Mouse (Mus musculus): ENCODE measurements around the gene Olfr1428. TPM values are rescaled to one million over a fixed set of nuclear protein-coding genes. Genes with fewer than 3 reads are reported as not detected.

Gene Olfr1428
- polyA plus RNA-seq (2017; shearing (Covaris generic)) = not detected

DNA sequence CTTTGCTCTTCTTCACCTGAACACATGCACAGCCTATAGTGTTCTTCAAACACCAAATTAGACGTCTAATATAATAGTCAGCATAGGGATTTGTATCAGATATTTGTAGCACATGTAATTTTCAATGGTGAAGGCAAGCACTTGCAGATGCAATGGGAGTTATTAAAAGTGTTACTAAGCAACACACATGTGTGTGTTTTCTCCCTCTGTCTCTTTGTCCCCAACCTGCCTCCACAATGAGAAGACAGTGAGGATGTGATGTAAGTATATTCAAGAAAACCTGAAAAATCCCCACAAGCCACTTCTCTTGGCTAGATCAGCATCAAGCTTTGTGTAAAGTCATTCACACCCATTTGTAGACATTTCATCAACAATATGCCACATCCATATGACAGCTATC, at the start of gene Olfr1428:
TSS of gene Olfr1428 (minus strand) at position 101 of the 400 bp plus-strand sequence.

DNA sequence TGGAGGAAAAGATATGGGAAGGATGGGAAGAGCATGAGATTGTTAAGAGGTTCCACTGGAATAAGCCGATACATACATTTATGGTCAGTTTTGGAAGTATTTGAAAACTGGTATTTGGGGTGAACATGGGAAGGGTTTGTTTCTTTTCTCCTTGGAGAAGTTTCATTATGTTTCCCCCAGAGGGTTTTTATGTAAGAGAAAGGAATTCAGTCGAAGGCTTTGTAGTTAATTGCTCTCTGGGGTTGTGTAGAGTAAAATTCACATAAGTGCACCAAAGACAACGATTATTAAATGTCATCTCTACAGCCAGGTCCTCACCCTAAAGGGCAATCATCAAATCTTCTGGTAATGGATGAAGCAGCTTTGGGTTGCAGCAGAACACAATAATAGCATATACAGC, 7.4 kb upstream of the Olfr1428 start, which contains the start of gene Olfr76:
TSS of gene Olfr76 (minus strand) at position 101 of the 400 bp plus-strand sequence.

DNA sequence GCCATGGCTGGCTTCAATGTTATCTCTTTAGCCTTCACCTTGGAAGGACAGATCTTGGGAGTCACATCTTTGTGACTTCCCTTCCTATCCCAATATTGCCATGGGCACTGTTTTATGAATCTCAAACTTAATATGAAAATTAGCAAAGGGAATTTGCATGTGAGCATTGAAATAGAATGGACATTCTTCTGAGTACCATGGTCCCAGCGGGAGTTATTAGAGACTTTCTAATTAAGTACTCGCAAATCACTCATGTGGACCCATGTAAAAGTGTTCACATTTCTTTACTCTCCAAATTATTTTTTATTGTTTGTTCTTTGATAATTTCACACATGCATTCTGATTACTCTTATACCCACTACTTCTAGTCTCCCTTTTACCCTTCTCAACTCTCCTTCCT, 12.5 kb downstream of the Olfr1428 start, which contains the start of gene Olfr1427:
TSS of gene Olfr1427 (minus strand) at position 101 of the 400 bp plus-strand sequence.

DNA sequence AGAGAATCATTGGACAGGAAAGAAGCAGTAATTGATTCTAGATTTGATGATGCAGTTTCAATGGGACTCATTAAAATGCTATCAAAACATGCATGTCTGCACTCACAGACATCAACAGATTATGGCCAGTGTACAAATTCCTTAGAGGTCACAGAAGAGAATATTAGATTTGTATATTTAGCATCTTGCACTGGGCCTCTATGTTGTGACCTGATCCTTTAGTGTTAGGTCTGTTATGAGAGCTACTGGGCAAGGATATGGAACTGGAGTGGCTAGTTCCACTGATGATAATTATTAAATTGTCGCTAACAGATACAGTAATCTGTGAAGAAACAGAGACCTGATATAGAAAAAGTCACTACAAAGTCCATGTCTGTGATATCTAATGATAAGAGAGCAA, 23.8 kb downstream of the Olfr1428 start, which contains the start of gene Olfr1426:
TSS of gene Olfr1426 (minus strand) at position 101 of the 400 bp plus-strand sequence.

DNA sequence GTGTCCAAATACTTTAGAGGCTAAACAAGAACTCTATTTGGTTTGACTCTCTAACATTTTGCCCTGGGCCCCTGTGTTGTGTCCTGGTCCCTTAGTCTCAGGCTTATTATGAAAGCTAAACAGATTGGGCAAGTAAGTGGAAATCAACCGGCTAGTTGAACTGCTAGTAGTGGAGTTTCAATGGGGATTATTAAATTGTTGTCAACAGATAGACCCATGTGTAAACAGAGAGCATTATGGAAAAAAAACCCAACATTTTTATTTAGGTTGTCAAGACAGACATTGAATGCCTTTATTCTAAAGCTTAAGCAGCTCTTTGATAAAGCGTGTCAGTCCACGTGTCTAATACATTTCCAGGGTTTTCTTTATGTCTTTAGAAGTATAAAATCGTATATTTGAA, 38.1 kb downstream of the Olfr1428 start, which contains the start of gene Olfr1425:
TSS of gene Olfr1425 (minus strand) at position 101 of the 400 bp plus-strand sequence.

DNA sequence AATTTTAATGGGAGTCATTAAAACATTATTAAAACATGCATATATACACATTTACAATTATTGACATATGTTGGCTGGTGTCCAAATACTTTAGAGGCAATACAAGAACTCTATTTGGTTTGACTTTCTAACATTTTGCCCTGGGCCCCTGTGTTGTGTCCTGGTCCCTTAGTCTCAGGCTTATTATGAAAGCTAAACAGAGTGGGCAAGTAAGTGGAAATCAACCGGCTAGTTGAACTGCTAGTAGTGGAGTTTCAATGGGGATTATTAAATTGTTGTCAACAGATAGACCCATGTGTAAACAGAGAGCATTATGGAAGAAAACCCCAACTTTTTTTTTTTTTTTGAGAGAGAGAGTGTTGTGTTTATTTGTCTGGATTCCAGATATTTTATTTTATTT, 53.1 kb downstream of the Olfr1428 start, which contains the start of gene Olfr1424:
TSS of gene Olfr1424 (minus strand) at position 101 of the 400 bp plus-strand sequence.

Other genes with a start within 250 kb of the Olfr1428 start
- gene Olfr1419, start 240.8 kb downstream of the Olfr1428 start, polyA plus RNA-seq (2017; shearing (Covaris generic)) = not detected
- gene Olfr1420, start 229.3 kb downstream of the Olfr1428 start, polyA plus RNA-seq (2017; shearing (Covaris generic)) = not detected
- 29.6 TPM for gene Patl1, start 203.5 kb downstream of the Olfr1428 start, polyA plus RNA-seq (2017; shearing (Covaris generic))
- gene Osbp, start 150.0 kb downstream of the Olfr1428 start, polyA plus RNA-seq (2017; shearing (Covaris generic)) = 47.6 TPM
- gene Olfr1423, start 74.6 kb downstream of the Olfr1428 start, polyA plus RNA-seq (2017; shearing (Covaris generic)) = 0.09 TPM
- gene Olfr1424, start 53.2 kb downstream of the Olfr1428 start, polyA plus RNA-seq (2017; shearing (Covaris generic)) = 0.21 TPM
- gene Olfr1425, start 38.2 kb downstream of the Olfr1428 start, polyA plus RNA-seq (2017; shearing (Covaris generic)) = not detected
- not detected for gene Olfr1426, start 23.9 kb downstream of the Olfr1428 start, polyA plus RNA-seq (2017; shearing (Covaris generic))
- not detected for gene Olfr1427, start 12.6 kb downstream of the Olfr1428 start, polyA plus RNA-seq (2017; shearing (Covaris generic))
- gene Olfr76, start 7.3 kb upstream of the Olfr1428 start, polyA plus RNA-seq (2017; shearing (Covaris generic)) = not detected
- gene Olfr1555-ps1, start 54.2 kb upstream of the Olfr1428 start, polyA plus RNA-seq (2017; shearing (Covaris generic)) = 0.14 TPM
- gene Olfr1431, start 84.7 kb upstream of the Olfr1428 start, polyA plus RNA-seq (2017; shearing (Covaris generic)) = not detected
- gene Olfr1432, start 116.7 kb upstream of the Olfr1428 start, polyA plus RNA-seq (2017; shearing (Covaris generic)) = not detected
- not detected for gene Olfr262, start 125.8 kb upstream of the Olfr1428 start, polyA plus RNA-seq (2017; shearing (Covaris generic))
- gene Olfr235, start 145.1 kb upstream of the Olfr1428 start, polyA plus RNA-seq (2017; shearing (Covaris generic)) = not detected
- gene Olfr1434, start 164.0 kb upstream of the Olfr1428 start, polyA plus RNA-seq (2017; shearing (Covaris generic)) = not detected
- gene Olfr1436, start 183.2 kb upstream of the Olfr1428 start, polyA plus RNA-seq (2017; shearing (Covaris generic)) = not detected
- not detected for gene Olfr1437, start 209.2 kb upstream of the Olfr1428 start, polyA plus RNA-seq (2017; shearing (Covaris generic))
- not detected for gene Olfr1438-ps1, start 220.0 kb upstream of the Olfr1428 start, polyA plus RNA-seq (2017; shearing (Covaris generic))

Measured in effector memory CD4-positive, alpha-beta T cell, adult 5 months (primary cell).